Mouse (Mus musculus): ENCODE measurements around the gene Hjurp. TPM values are rescaled to one million over a fixed set of nuclear protein-coding genes. Genes with fewer than 3 reads are reported as not detected.

Gene Hjurp
- total and polyA plus RNA-seq, 3 experiments, result 67.6 to 80.8 (median 69.8) TPM

DNA sequence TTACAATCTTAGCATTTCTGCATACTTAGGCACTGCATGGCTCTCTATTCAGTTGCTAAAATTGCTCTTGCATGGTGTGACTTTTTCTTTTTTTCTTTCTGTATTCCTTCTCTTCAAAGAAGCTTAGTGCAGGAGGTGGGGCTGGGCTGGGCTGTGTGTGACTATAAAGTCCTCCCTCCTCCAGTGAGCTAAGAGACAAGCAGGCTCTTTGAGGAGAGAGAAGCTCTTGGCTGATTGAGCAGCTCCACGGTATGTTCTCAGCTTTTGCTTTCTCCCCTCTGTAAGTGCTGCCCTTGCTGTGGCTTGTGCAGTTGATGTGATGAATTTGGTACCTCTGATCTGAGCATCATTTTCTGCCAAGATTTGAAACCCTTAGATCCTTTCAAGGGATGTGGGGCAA, 29.1 kb upstream of the Hjurp start:
- Histone ChIP-seq H3K27ac (ENCODE audit: insufficient read depth, low read depth) (no peak overlapping the region), H3K36me3 (replicated peaks in 1 of 2; ENCODE audit: control insufficient read depth in 1 of 2, insufficient read depth in 1 of 2, low read length in 1 of 2) (no peaks in the 10 kb centered on the region), H3K9ac (ENCODE audit: insufficient read depth, low read depth) (no peak overlapping the region), H3K4me3 (replicated peaks in 1 of 3; ENCODE audit: low read depth in 2 of 3, low read length in 2 of 3, poor library complexity in 1 of 3) (no peak overlapping the region), H3K4me2 (ENCODE audit: insufficient read depth, low read depth, poor library complexity, severe bottlenecking) (no peak overlapping the region), H3K79me2 (replicated peaks; ENCODE audit: control insufficient read depth, extremely low read depth, insufficient read depth, poor library complexity, severe bottlenecking) (no peaks in the 10 kb centered on the region), H3K9me3 (replicated peaks; ENCODE audit: low read length) (peaks cover 24% of the 10 kb centered on the region), H3K27me3 (replicated peaks) (peaks cover 3% of the 10 kb centered on the region), H3K4me1 (ENCODE audit: control insufficient read depth in 1 of 2, insufficient read depth in 2 of 2) (no peaks in the 10 kb centered on the region)
- dilution Hi-C loops (cut with MboI; ENCODE audit: extremely low pct_ligation_motif_present, extremely low pct_unique_long_range_greater_than_20kb, low sequenced_read_pairs) (no loop called here), in situ Hi-C loops (cut with MboI; ENCODE audit: low pct_ligation_motif_present, low pct_unique_long_range_greater_than_20kb, low sequenced_read_pairs) (no loop called here)
- no peak for TF ChIP-seq ELF1 (IDR thresholded peaks at IDR 0.05; ENCODE audit: low read depth, low read length)
- no peak for TF ChIP-seq TCF12 (IDR thresholded peaks at IDR 0.05; ENCODE audit: low read depth, low read length)
- no peak for TF ChIP-seq EP300 (IDR thresholded peaks at IDR 0.05; ENCODE audit: low read length)
- TF ChIP-seq MAX (IDR thresholded peaks at IDR 0.05; ENCODE audit: low read length), result no peak
- no peak for TF ChIP-seq IRF4 (IDR thresholded peaks at IDR 0.05; ENCODE audit: low read depth, low read length)
- no peak for TF ChIP-seq POLR2A (IDR thresholded peaks at IDR 0.05; ENCODE audit: low read depth, low read length)
- no peak for TF ChIP-seq SIN3A (IDR thresholded peaks at IDR 0.05; ENCODE audit: low read length)
- TF ChIP-seq HCFC1 (IDR thresholded peaks at IDR 0.05; ENCODE audit: low read depth, low read length), result no peak
- TF ChIP-seq NELFE (IDR thresholded peaks at IDR 0.05; ENCODE audit: low read depth, low read length), result no peak
- no peak for TF ChIP-seq MAFK (IDR thresholded peaks at IDR 0.05; ENCODE audit: insufficient replicate concordance, low read length)
- no peak for TF ChIP-seq ZNF384 (IDR thresholded peaks at IDR 0.05; ENCODE audit: low read depth, low read length)
- no peak for TF ChIP-seq ZC3H11A (IDR thresholded peaks at IDR 0.05; ENCODE audit: low read depth, low read length)
- no peak for TF ChIP-seq MXI1 (IDR thresholded peaks at IDR 0.05; ENCODE audit: low read depth, low read length)
- TF ChIP-seq UBTF (IDR thresholded peaks at IDR 0.05; ENCODE audit: low read depth, low read length), result no peak
- no peak for TF ChIP-seq RCOR1 (conservative IDR thresholded peaks at IDR 0.05; ENCODE audit: low read depth, low read length)
- TF ChIP-seq KAT2A (IDR thresholded peaks at IDR 0.05; ENCODE audit: insufficient replicate concordance, low read length), result no peak
- no peak for DNase-seq (ENCODE audit: extremely low read depth)

GRCm38 (mm10) chr1:88305018-88305795, 27.8 kb upstream of the Hjurp start:
- dilution Hi-C loops (cut with MboI; ENCODE audit: extremely low pct_ligation_motif_present, extremely low pct_unique_long_range_greater_than_20kb, low sequenced_read_pairs), result no loop called here

More at GRCm38 (mm10) chr1:88305018-88305795, 27.8 kb upstream of the Hjurp start:
- no peak overlapping the region for H3K4me2 ChIP-seq (ENCODE audit: insufficient read depth, low read depth, poor library complexity, severe bottlenecking)
- H3K79me2 ChIP-seq (replicated peaks; ENCODE audit: control insufficient read depth, extremely low read depth, insufficient read depth, poor library complexity, severe bottlenecking), result no peaks in the 10 kb centered on the region
- no peak for DNase-seq (ENCODE audit: extremely low read depth)
- no peaks in the 10 kb centered on the region for H3K4me1 ChIP-seq (ENCODE audit: control insufficient read depth in 1 of 2, insufficient read depth in 2 of 2)
- TF ChIP-seq HCFC1 (IDR thresholded peaks at IDR 0.05; ENCODE audit: low read depth, low read length) (no peak), NELFE (IDR thresholded peaks at IDR 0.05; ENCODE audit: low read depth, low read length) (no peak), USF2 (conservative IDR thresholded peaks at IDR 0.05; ENCODE audit: low read depth, low read length) (no peak), RCOR1 (conservative IDR thresholded peaks at IDR 0.05; ENCODE audit: low read depth, low read length) (no peak), POLR2A (IDR thresholded peaks at IDR 0.05; ENCODE audit: low read depth, low read length) (no peak), CHD1 (IDR thresholded peaks at IDR 0.05; ENCODE audit: low read depth, low read length) (no peak), ZKSCAN1 (IDR thresholded peaks at IDR 0.05; ENCODE audit: borderline replicate concordance, low read depth, low read length) (no peak), JUN (IDR thresholded peaks at IDR 0.05; ENCODE audit: insufficient read depth, low read depth, low read length) (no peak), ZNF384 (IDR thresholded peaks at IDR 0.05; ENCODE audit: low read depth, low read length) (no peak), ETS1 (conservative IDR thresholded peaks at IDR 0.05; ENCODE audit: low read depth, low read length) (no peak), TBP (conservative IDR thresholded peaks at IDR 0.05; ENCODE audit: low read depth, low read length) (no peak), MAZ (IDR thresholded peaks at IDR 0.05; ENCODE audit: low read depth, low read length) (no peak)
- H3K27me3 ChIP-seq (replicated peaks), result peaks cover 10% of the 10 kb centered on the region
- no peak overlapping the region for H3K27ac ChIP-seq (ENCODE audit: insufficient read depth, low read depth)
- in situ Hi-C loops (cut with MboI; ENCODE audit: low pct_ligation_motif_present, low pct_unique_long_range_greater_than_20kb, low sequenced_read_pairs), result no loop called here
- no peaks in the 10 kb centered on the region for H3K36me3 ChIP-seq (replicated peaks in 1 of 2; ENCODE audit: control insufficient read depth in 1 of 2, insufficient read depth in 1 of 2, low read length in 1 of 2)
- peaks cover 33% of the 10 kb centered on the region for H3K9me3 ChIP-seq (replicated peaks; ENCODE audit: low read length)
- no peak overlapping the region for H3K4me3 ChIP-seq (replicated peaks in 1 of 3; ENCODE audit: low read depth in 2 of 3, low read length in 2 of 3, poor library complexity in 1 of 3)
- no peak overlapping the region for H3K9ac ChIP-seq (ENCODE audit: insufficient read depth, low read depth)
